Mouse (Mus musculus): ENCODE data around the gene Epb41l4b. TPM values are rescaled to one million over a fixed set of nuclear protein-coding genes. Genes with fewer than 3 reads are reported as not detected.
A peak's percentile ranks its signal among the peaks of the same experiment; 100 is the strongest.

Epb41l4b gene
- polyA plus RNA-seq, 1 experiment from 2014 or later, result 47.7 TPM

- Histone ChIP-seq H3K4me3 (ENCODE audit: low read depth, low read length) (no peak overlapping the region), H3K27me3 (replicated peaks; ENCODE audit: control insufficient read depth, insufficient read depth, low read length) (0 out of 2 replicates have a peak, but pooled peaks cover 4% of the 10 kb centered on the region), H3K9ac (ENCODE audit: low read depth, low read length) (no peak overlapping the region), H3K4me1 (replicated peaks; ENCODE audit: control insufficient read depth, insufficient read depth, low read length) (no peaks in the 10 kb centered on the region), H3K36me3 (ENCODE audit: control insufficient read depth, insufficient read depth) (no peaks in the 10 kb centered on the region), H3K27ac (ENCODE audit: low read depth, low read length) (no peak overlapping the region), H3K4me2 (replicated peaks; ENCODE audit: low read depth) (peak overlapping the region; percentile 22; the same call in 1 of the 2 replicates), H3K9me3 (ENCODE audit: control insufficient read depth) (no peaks in the 10 kb centered on the region)
- no peak for TF ChIP-seq CTCF (IDR thresholded peaks at IDR 0.05; ENCODE audit: low read depth)
- ATAC-seq, result no peak
- 15% methylated on average over 22 of the region's 23 CpGs for WGBS
These were observed 103.9 kb downstream of the Epb41l4b start for GRCm38 (mm10) chr4:57039127-57040031.

GRCm38 (mm10) chr4:57037554-57037953 is 105.7 kb downstream of the Epb41l4b start:
- Histone ChIP-seq H3K36me3 (ENCODE audit: control insufficient read depth, insufficient read depth) (no peaks in the 10 kb centered on the region), H3K4me1 (replicated peaks; ENCODE audit: control insufficient read depth, insufficient read depth, low read length) (no peaks in the 10 kb centered on the region), H3K27me3 (replicated peaks; ENCODE audit: control insufficient read depth, insufficient read depth, low read length) (0 out of 2 replicates have a peak, but pooled peaks cover 4% of the 10 kb centered on the region), H3K4me3 (ENCODE audit: low read depth, low read length) (no peak overlapping the region), H3K9ac (ENCODE audit: low read depth, low read length) (no peak overlapping the region), H3K27ac (ENCODE audit: low read depth, low read length) (no peak overlapping the region), H3K9me3 (ENCODE audit: control insufficient read depth) (no peaks in the 10 kb centered on the region), H3K4me2 (replicated peaks; ENCODE audit: low read depth) (no peak overlapping the region)
- no peak for TF ChIP-seq CTCF (IDR thresholded peaks at IDR 0.05; ENCODE audit: low read depth)
- no peak for ATAC-seq
- 67% methylated on average over 7 of the region's 7 CpGs for WGBS

- H3K27me3 ChIP-seq (replicated peaks; ENCODE audit: control insufficient read depth, insufficient read depth, low read length), result 0 out of 2 replicates have a peak, but pooled peaks cover 4% of the 10 kb centered on the region
- H3K27ac ChIP-seq (ENCODE audit: low read depth, low read length), result no peak overlapping the region
- no peak overlapping the region for H3K4me2 ChIP-seq (replicated peaks; ENCODE audit: low read depth)
- peak; percentile 32; the same call in 1 of the 2 replicates for TF ChIP-seq CTCF (IDR thresholded peaks at IDR 0.05; ENCODE audit: low read depth)
- 68% methylated on average over 5 of the region's 5 CpGs for WGBS
- no peak overlapping the region for H3K4me3 ChIP-seq (ENCODE audit: low read depth, low read length)
- H3K4me1 ChIP-seq (replicated peaks; ENCODE audit: control insufficient read depth, insufficient read depth, low read length), result no peaks in the 10 kb centered on the region
- no peaks in the 10 kb centered on the region for H3K36me3 ChIP-seq (ENCODE audit: control insufficient read depth, insufficient read depth)
- H3K9me3 ChIP-seq (ENCODE audit: control insufficient read depth), result no peaks in the 10 kb centered on the region
- ATAC-seq, result no peak
- H3K9ac ChIP-seq (ENCODE audit: low read depth, low read length), result no peak overlapping the region
These were observed 109.1 kb downstream of the Epb41l4b start for GRCm38 (mm10) chr4:57034169-57034568.

GRCm38 (mm10) chr4:57031440-57031839 is 111.8 kb downstream of the Epb41l4b start:
- WGBS, result 50% methylated on average over 4 of the region's 4 CpGs
- Histone ChIP-seq H3K27me3 (replicated peaks; ENCODE audit: control insufficient read depth, insufficient read depth, low read length) (no peaks in the 10 kb centered on the region), H3K4me2 (replicated peaks; ENCODE audit: low read depth) (no peak overlapping the region), H3K36me3 (ENCODE audit: control insufficient read depth, insufficient read depth) (no peaks in the 10 kb centered on the region), H3K27ac (ENCODE audit: low read depth, low read length) (no peak overlapping the region), H3K9me3 (ENCODE audit: control insufficient read depth) (no peaks in the 10 kb centered on the region), H3K4me3 (ENCODE audit: low read depth, low read length) (no peak overlapping the region), H3K9ac (ENCODE audit: low read depth, low read length) (no peak overlapping the region), H3K4me1 (replicated peaks; ENCODE audit: control insufficient read depth, insufficient read depth, low read length) (no peaks in the 10 kb centered on the region)
- no peak for TF ChIP-seq CTCF (IDR thresholded peaks at IDR 0.05; ENCODE audit: low read depth)
- ATAC-seq, result no peak

GRCm38 (mm10) chr4:57027954-57028353 is 115.3 kb downstream of the Epb41l4b start:
- H3K4me1 ChIP-seq (replicated peaks; ENCODE audit: control insufficient read depth, insufficient read depth, low read length), result no peaks in the 10 kb centered on the region
- H3K27ac ChIP-seq (ENCODE audit: low read depth, low read length), result no peak overlapping the region
- H3K4me3 ChIP-seq (ENCODE audit: low read depth, low read length), result no peak overlapping the region
- no peak overlapping the region for H3K9ac ChIP-seq (ENCODE audit: low read depth, low read length)
- no peaks in the 10 kb centered on the region for H3K27me3 ChIP-seq (replicated peaks; ENCODE audit: control insufficient read depth, insufficient read depth, low read length)
- WGBS, result 65% methylated on average over 10 of the region's 10 CpGs
- H3K36me3 ChIP-seq (ENCODE audit: control insufficient read depth, insufficient read depth), result no peaks in the 10 kb centered on the region
- no peaks in the 10 kb centered on the region for H3K9me3 ChIP-seq (ENCODE audit: control insufficient read depth)
- no peak for ATAC-seq
- no peak for TF ChIP-seq CTCF (IDR thresholded peaks at IDR 0.05; ENCODE audit: low read depth)
- H3K4me2 ChIP-seq (replicated peaks; ENCODE audit: low read depth), result no peak overlapping the region

- Histone ChIP-seq H3K4me2 (replicated peaks; ENCODE audit: low read depth) (no peak overlapping the region), H3K4me3 (ENCODE audit: low read depth, low read length) (no peak overlapping the region), H3K27ac (ENCODE audit: low read depth, low read length) (no peak overlapping the region), H3K4me1 (replicated peaks; ENCODE audit: control insufficient read depth, insufficient read depth, low read length) (no peaks in the 10 kb centered on the region), H3K9me3 (ENCODE audit: control insufficient read depth) (no peaks in the 10 kb centered on the region), H3K36me3 (ENCODE audit: control insufficient read depth, insufficient read depth) (no peaks in the 10 kb centered on the region), H3K27me3 (replicated peaks; ENCODE audit: control insufficient read depth, insufficient read depth, low read length) (no peaks in the 10 kb centered on the region), H3K9ac (ENCODE audit: low read depth, low read length) (no peak overlapping the region)
- WGBS, result 66% methylated on average over 3 of the region's 3 CpGs
- no peak for TF ChIP-seq CTCF (IDR thresholded peaks at IDR 0.05; ENCODE audit: low read depth)
- no peak for ATAC-seq
These were observed 119.7 kb downstream of the Epb41l4b start for GRCm38 (mm10) chr4:57023527-57023926.

All from intestine, postnatal 0 days (tissue).